Mouse (Mus musculus) intestine, postnatal 0 days (tissue): ENCODE measurements around the gene Pak4. TPM values are rescaled to one million over a fixed set of nuclear protein-coding genes. Genes with fewer than 3 reads are reported as not detected.
A peak's percentile ranks its signal among the peaks of the same experiment; 100 is the strongest.

Experiments
- ATAC-seq: fragments of 200-750 bp; cut with Nextera tagmentation; 2 replicates; pipeline ENCODE4 v1.8.0; 2017; ENCODE audit warnings: mild to moderate bottlenecking, moderate TSS enrichment, moderate library complexity
- H3K27ac ChIP-seq: fragments of 300-500 bp; sonication (generic); 2 replicates; pipeline ENCODE4 v1.5.1; 2014; ENCODE audit warnings: mild to moderate bottlenecking, low read depth, low read length, moderate library complexity
- H3K27me3 ChIP-seq: fragments of 300-500 bp; sonication (generic); replicated peaks from 2 replicates; pipeline ENCODE4 v1.6.1; 2014; ENCODE audit warnings: low read length, mixed read lengths; ENCODE audit not compliant: control insufficient read depth, insufficient read depth
- H3K36me3 ChIP-seq: fragments of 300-500 bp; sonication (generic); 2 replicates; pipeline ENCODE4 v1.6.1; 2014; ENCODE audit warnings: mild to moderate bottlenecking, moderate library complexity; ENCODE audit not compliant: control insufficient read depth, insufficient read depth
- H3K4me1 ChIP-seq: fragments of 300-500 bp; sonication (generic); replicated peaks from 2 replicates; pipeline ENCODE4 v1.6.1; 2014; ENCODE audit warnings: antibody characterized with exemption, low read length, mixed read lengths; ENCODE audit not compliant: control insufficient read depth, insufficient read depth
- H3K4me2 ChIP-seq: fragments of 300-500 bp; sonication (generic); replicated peaks from 2 replicates; pipeline ENCODE4 v1.6.1; 2014; ENCODE audit warnings: low read depth, mild to moderate bottlenecking, moderate library complexity
- H3K4me3 ChIP-seq: fragments of 300-500 bp; sonication (generic); 2 replicates; pipeline ENCODE4 v1.5.1; 2014; ENCODE audit warnings: low read depth, low read length
- H3K9ac ChIP-seq: fragments of 300-500 bp; sonication (generic); 2 replicates; pipeline ENCODE4 v1.6.1; 2014; ENCODE audit warnings: mild to moderate bottlenecking, low read depth, low read length
- H3K9me3 ChIP-seq: fragments of 300-500 bp; sonication (generic); 2 replicates; pipeline ENCODE4 v1.6.1; 2016; ENCODE audit warnings: mixed run types; ENCODE audit not compliant: control insufficient read depth
- CTCF ChIP-seq: sonication (generic); IDR thresholded peaks from 2 replicates; pipeline ENCODE4 v1.5.1; 2016; ENCODE audit warnings: low read depth, mild to moderate bottlenecking, control low read depth, antibody characterized with exemption, moderate library complexity
- WGBS: fragments of 180-500 bp; shearing (Covaris S2); extraction: QIAGEN DNeasy Blood & Tissue Kit; methylation state at CpG from one replicate; pipeline ENCODE4 v1.1.7; 2014; 5-methylcytosine and 5-hydroxymethylcytosine counted together
- polyA plus RNA-seq: library from polyadenylated mRNA; unstranded; fragments of >200 nt; fragmentation: Nextera tagmentation; extraction: Ambion mirVana; gene quantifications from 2 replicates; pipeline ENCODE4 v1.2.1, GENCODE M21; 2015

Pak4 gene
- polyA plus RNA-seq, 1 experiment from 2014 or later = 17.2 TPM

DNA sequence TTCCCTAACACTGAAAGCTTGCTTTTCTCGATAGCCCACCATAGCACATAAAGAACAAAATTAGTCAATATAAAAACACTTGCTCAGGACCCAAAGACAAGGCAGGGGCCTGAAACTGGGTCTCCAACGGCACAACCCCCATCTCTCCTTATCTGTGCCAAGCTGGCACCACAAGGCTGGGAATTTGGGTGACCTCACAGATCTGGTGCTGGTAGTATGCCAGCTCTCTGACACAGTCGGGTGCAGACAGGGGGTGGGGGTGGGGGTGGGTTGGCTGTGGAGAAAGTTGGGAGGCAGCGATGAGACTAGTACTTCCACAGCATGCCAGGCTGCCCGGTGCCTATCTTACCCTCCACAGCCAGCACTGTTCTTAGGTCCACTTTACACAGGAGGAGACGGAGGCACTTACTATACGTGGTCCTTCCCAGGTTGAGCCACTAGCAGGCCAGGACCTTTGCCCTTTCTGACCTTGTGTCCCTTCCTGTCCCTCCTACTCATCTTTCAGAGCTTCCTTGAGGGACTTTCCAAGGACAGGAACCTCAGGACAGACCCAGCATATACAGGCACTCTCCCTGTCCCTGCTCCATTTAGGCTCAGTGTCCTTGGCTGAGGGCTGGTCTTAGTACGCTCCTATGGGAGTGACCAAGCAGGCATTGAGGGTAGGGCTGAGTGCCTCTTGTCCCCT lies 2.1 kb downstream of the Pak4 start:
- H3K27me3 ChIP-seq = no peaks in the 10 kb centered on the region
- H3K27ac ChIP-seq = peak overlapping the region; percentile 90
- peaks cover 25% of the 10 kb centered on the region for H3K4me1 ChIP-seq
- peak overlapping the region; percentile 87 for H3K4me2 ChIP-seq
- H3K9me3 ChIP-seq = no peaks in the 10 kb centered on the region
- no peaks in the 10 kb centered on the region for H3K36me3 ChIP-seq
- no peak for TF ChIP-seq CTCF
- ATAC-seq = no peak
- 0 out of 2 replicates have a peak overlapping the region, but pooled peaks have one; percentile 7 for H3K9ac ChIP-seq
- WGBS = 64% methylated on average over 8 of the region's 8 CpGs
- peak overlapping the region; percentile 77; the same call in 1 of the 2 replicates for H3K4me3 ChIP-seq

DNA sequence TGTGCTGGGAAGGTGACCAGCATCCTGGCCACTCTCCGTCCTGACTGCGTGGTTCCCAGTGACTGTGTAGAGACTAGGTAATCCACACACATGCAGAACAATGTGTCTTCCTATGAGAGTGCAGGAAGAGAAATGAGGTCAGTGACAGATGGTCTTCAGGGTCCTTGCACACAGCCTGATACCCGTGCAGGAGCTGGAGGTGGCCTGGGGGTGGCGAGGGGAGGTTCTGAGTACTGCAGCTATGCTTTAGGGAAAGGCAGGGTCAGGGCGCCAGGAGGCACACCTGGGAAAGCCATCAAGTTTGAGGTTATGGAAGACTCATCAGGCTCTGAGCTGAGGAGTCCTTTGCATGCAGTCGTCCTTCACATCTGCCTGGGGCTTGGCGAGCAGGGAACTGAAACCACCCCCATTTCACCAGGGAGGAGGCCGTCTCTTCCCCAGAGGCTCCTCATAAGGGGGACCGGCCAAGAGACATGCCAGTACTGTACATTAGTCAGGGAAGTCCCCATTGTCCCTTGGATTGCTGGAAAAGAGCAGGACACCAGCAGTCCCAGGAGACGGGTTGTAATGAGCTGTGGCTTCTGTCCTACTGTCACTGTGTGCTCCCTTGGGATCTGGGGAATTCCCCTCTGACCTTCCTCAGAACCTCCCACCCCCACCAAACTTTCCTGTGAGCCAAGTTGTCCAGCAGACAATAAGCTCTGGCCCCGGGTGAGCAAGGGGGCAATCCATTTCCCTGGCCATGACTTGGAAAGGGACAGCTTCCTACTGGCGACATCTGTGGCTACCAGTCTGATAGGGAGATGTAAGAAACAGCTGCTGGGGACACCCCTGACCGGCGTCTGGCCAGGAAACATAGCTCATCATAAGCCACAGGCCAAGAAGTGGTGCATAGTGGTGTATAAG lies 4.5 kb downstream of the Pak4 start:
- ATAC-seq = no peak
- no peak overlapping the region for H3K9ac ChIP-seq
- H3K4me1 ChIP-seq = peaks cover 27% of the 10 kb centered on the region

DNA sequence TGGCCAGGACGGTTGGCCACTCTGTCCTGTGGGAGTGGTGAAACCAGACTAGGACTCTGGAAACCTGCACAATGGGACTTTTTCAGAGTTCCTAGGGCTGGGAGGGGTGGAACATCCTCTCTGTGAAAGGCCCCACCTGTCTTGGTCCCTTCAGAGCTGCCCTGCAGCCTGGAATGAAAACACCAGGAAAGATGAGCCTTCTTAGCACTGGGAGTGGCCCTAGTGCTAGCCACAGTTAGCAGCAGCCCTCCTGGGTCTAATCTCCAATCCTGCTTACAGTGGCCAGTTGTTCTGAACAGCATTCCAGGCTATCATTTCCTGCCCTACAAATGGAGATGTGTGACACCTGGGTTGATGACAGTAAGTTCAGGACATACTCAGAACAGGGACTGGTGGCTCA lies 6.1 kb downstream of the Pak4 start:
- Histone ChIP-seq H3K4me1 (peaks cover 28% of the 10 kb centered on the region), H3K36me3 (no peaks in the 10 kb centered on the region), H3K4me2 (no peak overlapping the region), H3K27me3 (no peaks in the 10 kb centered on the region), H3K4me3 (no peak overlapping the region), H3K9ac (no peak overlapping the region), H3K27ac (no peak overlapping the region), H3K9me3 (no peaks in the 10 kb centered on the region)
- TF ChIP-seq CTCF = no peak
- 47% methylated on average over 1 of the region's 1 CpGs for WGBS
- ATAC-seq = no peak

More for the DNA sequence above, 4.5 kb downstream of the Pak4 start:
- Histone ChIP-seq H3K27me3 (no peaks in the 10 kb centered on the region), H3K27ac (no peak overlapping the region), H3K4me2 (no peak overlapping the region), H3K4me3 (no peak overlapping the region), H3K36me3 (no peaks in the 10 kb centered on the region), H3K9me3 (no peaks in the 10 kb centered on the region)
- no peak for TF ChIP-seq CTCF
- 43% methylated on average over 14 of the region's 14 CpGs for WGBS

DNA sequence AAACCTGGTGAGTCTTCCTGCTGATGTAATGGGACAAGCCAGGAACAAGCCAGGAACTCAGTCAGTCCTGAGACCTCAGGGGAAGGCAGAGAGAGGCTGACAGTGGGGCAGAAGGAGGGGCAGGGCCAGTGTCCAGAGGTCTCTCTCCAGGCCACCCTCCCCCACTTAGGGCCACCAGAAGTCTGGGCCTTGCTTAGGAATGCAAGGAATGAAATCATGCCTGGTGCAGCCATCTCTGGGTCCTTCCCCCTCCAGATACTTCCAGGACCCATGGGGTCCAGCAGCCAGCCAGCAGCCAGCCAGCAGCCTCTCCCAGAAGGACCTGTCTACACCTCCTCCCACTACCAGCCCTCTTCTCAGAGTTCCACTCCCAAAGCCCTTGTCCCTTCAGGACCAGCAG lies 10.3 kb downstream of the Pak4 start:
- no peak overlapping the region for H3K27ac ChIP-seq
- no peak overlapping the region for H3K4me2 ChIP-seq
- H3K9ac ChIP-seq = no peak overlapping the region
- no peaks in the 10 kb centered on the region for H3K36me3 ChIP-seq
- H3K27me3 ChIP-seq = no peaks in the 10 kb centered on the region
- no peak for TF ChIP-seq CTCF
- no peaks in the 10 kb centered on the region for H3K9me3 ChIP-seq
- no peak overlapping the region for H3K4me3 ChIP-seq
- no peak for ATAC-seq
- peaks cover 25% of the 10 kb centered on the region; the same call in 1 of the 2 replicates for H3K4me1 ChIP-seq

DNA sequence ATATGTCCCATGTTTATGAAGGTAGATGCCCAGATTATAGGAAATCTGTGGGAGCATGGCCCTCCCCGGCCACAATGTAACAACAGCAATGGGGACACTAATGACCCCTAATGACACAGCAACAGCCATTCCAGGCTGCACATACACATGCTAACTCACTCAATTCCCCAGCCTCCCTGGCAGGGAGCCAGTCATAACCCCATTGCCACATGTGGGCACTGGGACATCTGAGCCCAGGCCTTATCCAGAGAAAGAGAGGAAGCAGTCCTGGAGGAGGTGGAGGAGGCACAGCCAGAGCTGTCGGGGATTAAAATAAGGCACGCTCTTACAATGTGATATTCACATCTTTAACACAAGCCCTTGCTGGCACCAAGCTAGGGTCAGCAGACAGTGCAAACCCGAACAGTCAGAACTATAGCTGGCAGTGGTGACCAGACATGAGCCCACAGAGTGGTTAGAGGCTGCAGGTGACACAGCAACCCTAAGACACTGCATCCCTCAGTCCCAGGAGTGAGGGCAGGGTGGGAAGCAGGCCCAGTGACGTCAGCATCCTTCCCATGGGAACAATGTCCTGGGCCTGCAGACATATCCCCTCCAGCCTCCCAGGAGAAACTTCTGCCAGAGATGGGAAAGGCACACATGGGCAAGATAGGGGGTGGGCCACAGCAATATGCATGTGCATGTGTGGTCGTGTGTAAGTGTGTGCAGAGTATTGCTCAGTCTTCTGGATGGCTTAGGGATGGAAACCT lies 11.1 kb downstream of the Pak4 start:
- no peak overlapping the region for H3K4me3 ChIP-seq
- TF ChIP-seq CTCF = no peak
- no peaks in the 10 kb centered on the region for H3K9me3 ChIP-seq
- H3K36me3 ChIP-seq = no peaks in the 10 kb centered on the region
- WGBS = 48% methylated on average over 6 of the region's 6 CpGs
- ATAC-seq = no peak
- no peak overlapping the region for H3K4me2 ChIP-seq
- H3K27ac ChIP-seq = no peak overlapping the region
- peaks cover 19% of the 10 kb centered on the region; the same call in 1 of the 2 replicates for H3K4me1 ChIP-seq
- H3K9ac ChIP-seq = no peak overlapping the region
- no peaks in the 10 kb centered on the region for H3K27me3 ChIP-seq

DNA sequence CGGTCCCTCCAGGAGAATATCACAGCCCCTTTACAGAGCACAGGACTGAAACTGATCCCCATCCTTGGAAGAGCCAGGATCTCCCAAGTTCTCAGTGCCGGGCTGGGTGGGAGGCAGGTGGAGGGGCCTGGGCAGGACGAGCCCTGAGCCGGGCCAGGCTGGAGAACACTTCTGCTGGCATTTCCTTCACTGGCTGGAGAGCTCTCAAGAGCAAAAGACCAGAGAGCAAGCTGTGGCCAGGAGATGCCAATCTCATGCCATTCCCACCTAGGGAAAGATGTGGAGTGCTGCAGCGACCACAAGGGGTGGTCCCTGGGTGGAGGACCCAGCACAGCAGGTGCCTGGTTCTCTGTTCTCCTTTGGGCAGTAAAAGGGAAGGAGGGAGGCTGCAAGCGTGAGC lies 13.0 kb downstream of the Pak4 start:
- no peak for TF ChIP-seq CTCF
- Histone ChIP-seq H3K27me3 (no peaks in the 10 kb centered on the region), H3K27ac (peak overlapping the region; percentile 54), H3K9ac (no peak overlapping the region), H3K4me2 (0 out of 2 replicates have a peak overlapping the region, but pooled peaks have one; percentile 48), H3K4me3 (no peak overlapping the region), H3K4me1 (peaks cover 12% of the 10 kb centered on the region; the same call in 1 of the 2 replicates), H3K36me3 (no peaks in the 10 kb centered on the region), H3K9me3 (no peaks in the 10 kb centered on the region)
- WGBS = 64% methylated on average over 6 of the region's 6 CpGs
- ATAC-seq = no peak
